Mouse (Mus musculus) kidney, adult 2 months (tissue): ENCODE results near the gene Map2k6.

Source experiments
- CTCF ChIP-seq: fragments of 200-500 bp; conservative IDR thresholded peaks from 2 replicates; pipeline ENCODE4 v1.5.1; 2011; ENCODE audit warnings: low read depth, mild to moderate bottlenecking, control low read depth, low read length, moderate library complexity, mixed read lengths; ENCODE audit not compliant: insufficient read depth, insufficient read length
- POLR2A ChIP-seq: fragments of 200-500 bp; IDR thresholded peaks from one replicate; pipeline ENCODE4 v1.6.1; 2011; ENCODE audit warnings: low read depth, low read length, control low read depth

GRCm38 (mm10) chr11:110534856-110535255 is 135.9 kb downstream of the Map2k6 start:
- no peak for TF ChIP-seq POLR2A
- no peak for TF ChIP-seq CTCF
